Mouse (Mus musculus) ZHBTc4 (cell line): ENCODE measurements around the gene Cnst.
A peak's percentile ranks its signal among the peaks of the same experiment; 100 is the strongest.

ENCODE experiments used
- DNase-seq: peaks from one replicate; pipeline ENCODE4 v3.0.0-alpha.2; 2011; ENCODE audit warnings: low read depth, low spot score

Gene Cnst

GRCm38 (mm10) chr1:179592143-179592542 is 46.0 kb downstream of the Cnst start:
- no peak for DNase-seq

GRCm38 (mm10) chr1:179592972-179593371 is 46.8 kb downstream of the Cnst start:
- DNase-seq = peak; percentile 70

DNA sequence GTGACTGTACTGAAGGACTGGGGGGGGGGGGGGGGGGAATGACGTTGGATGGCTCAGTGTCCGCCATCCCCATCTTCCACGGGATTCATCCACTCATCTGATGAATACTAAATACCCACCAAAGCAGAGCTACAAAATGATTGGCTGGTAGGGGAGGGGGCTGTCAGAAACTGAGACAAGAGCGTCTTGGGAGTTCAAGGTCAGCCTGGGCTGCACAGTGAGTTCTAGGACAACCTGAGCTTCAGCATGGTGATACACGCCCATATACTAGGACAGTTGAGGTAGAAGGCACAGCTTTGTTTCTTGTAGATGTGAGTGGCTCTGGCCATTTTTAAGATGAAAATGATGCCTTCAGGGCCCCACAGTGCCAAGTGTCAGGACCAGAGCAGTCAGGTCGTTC is 52.2 kb downstream of the Cnst start:
- no peak for DNase-seq

DNA sequence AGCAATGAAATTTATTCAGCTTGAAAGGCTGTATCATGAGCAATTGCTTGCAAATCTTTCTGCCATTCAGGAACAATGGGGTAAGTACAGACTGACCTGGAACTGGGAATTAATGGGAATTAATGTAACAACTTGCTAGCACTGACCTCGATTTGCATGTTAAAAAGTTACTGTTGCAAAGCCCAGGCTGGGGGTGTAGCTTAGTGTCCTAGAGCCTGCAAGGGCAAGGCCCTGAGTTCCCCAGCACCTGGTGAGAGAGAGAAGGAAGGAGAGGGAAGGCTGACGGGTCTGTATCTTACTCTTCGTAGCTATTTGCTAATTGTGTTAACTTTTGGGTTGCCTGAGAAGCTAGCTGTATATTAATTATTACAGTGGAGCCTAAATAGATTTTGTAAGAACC is 58.4 kb downstream of the Cnst start:
- peak; percentile 62 for DNase-seq

- DNase-seq = no peak
These were observed 60.0 kb downstream of the Cnst start for GRCm38 (mm10) chr1:179606004-179606723.

GRCm38 (mm10) chr1:179608521-179608920 is 62.4 kb downstream of the Cnst start:
- no peak for DNase-seq

- no peak for DNase-seq
These were observed 63.7 kb downstream of the Cnst start for GRCm38 (mm10) chr1:179609724-179610505.

- DNase-seq = peak; percentile 39
These were observed 65.0 kb downstream of the Cnst start for GRCm38 (mm10) chr1:179611182-179611581.

DNA sequence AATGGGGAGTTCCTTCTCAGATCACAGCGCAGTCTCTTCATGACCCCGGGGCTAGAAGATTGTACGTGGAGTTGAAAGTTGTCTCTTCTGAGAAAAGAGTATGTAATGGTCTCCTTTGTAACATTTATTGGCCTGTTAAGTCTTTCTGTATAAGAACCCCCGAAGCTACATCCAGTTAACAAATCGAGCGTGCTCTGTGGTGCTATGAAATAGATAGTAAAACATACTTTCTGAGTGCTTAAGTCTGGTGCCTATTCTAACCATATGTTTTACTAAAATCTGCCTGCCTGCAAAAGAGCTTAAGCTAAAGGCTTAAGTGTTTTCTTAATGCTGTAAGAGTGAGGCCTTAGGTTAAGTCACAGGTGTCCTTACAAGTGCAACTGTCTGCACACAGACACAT is 66.2 kb downstream of the Cnst start:
- no peak for DNase-seq

DNA sequence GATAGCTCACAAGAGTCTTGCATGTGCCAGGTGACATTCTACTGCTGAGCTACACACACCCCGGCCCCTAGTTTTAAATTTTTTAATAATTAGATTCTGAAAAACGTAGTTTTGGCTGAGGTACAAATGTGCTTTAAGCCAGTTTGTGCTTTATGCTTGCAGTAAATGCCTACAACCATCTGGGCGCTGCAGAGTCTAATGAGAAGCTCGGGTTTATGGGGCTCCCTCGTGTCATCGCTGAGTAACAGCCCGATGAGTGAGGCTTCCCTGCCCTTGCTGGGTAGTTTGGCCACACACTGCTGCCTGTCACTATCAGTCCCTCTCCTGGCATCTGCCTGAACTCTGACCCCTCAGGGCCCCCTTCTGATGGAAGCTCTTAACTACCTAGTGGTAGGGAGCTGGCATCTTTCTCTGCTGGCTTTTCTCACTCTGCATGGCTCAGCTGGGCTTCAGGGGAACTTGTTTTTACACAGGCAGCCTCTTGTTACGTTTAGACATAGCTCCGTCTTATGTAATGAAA is 66.9 kb downstream of the Cnst start:
- DNase-seq = no peak

- DNase-seq = no peak
These were observed 71.3 kb downstream of the Cnst start for GRCm38 (mm10) chr1:179617426-179617825.

GRCm38 (mm10) chr1:179622665-179623064 is 76.5 kb downstream of the Cnst start:
- no peak for DNase-seq

GRCm38 (mm10) chr1:179623657-179624056 is 77.5 kb downstream of the Cnst start:
- DNase-seq = peak; percentile 73

DNA sequence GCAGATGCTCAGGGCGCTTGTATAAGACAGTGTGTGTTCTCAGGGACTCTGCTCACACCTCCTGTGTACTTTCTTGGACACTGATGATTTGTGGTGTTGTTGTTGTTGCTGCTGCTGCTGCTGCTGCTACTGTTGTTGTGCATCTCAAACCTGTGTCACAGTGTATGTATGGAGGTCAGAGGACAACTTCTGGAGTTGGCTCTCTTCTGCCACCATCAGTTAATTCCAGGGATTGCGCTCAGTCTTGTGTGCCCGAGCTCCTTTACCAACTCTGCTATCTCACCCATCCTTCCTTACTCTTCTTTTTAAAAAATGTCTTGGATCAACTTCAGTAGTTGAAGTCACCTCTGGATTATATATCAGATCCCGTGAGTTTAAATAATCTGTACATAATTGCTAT is 78.2 kb downstream of the Cnst start:
- DNase-seq = peak; percentile 72

DNA sequence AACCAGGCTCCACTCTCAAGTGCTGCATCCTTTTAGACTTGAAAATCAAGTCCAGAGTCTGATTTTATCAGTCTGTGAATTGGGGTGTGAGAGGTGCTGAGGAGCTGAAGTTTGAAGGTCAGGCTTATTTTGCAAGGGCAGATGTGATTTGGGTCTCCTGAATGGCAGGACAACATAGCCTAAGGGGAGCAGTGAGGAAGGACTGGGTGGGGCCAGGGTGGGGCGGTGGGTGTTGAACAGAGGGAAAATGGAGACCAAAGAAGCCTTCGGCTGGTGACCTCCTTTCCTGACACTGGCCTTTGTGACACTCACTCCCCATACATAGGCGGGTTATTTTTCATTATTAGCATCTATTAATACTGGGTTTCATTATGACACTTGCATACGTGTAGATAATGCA is 81.7 kb downstream of the Cnst start:
- DNase-seq = no peak

DNA sequence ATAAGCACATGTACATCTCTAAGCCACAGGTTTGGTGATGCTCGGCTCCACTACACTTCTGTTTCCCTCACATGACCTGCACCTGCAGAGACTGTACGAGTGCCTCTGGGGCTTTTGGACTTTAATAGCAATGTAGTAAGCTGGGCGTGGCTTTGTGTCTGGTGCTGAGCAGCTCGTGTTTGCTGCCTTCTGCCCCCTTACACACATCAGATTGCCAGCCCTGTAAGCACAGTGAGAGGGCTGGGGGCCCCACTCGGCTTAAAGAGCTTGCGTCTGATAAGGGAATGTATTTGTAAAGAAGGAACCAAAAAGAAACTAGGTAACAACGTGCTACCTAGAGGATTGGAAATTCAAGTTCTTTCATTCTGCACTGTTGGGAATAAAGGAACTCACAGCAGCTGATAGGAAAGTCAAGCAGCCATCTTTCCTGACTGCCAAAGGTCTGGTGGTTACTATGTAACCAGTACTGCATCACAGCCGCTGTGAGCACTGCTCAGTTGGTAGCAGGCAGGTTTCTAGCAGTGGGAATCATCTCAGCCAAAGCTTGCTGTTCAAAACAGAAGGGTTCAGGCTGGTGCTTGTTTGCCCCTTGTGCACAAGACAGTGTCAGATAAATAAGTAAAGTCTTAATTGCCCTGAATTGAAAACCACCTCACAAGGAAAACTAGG is 82.4 kb downstream of the Cnst start:
- DNase-seq = no peak

GRCm38 (mm10) chr1:179629276-179629675 is 83.1 kb downstream of the Cnst start:
- DNase-seq = no peak

DNA sequence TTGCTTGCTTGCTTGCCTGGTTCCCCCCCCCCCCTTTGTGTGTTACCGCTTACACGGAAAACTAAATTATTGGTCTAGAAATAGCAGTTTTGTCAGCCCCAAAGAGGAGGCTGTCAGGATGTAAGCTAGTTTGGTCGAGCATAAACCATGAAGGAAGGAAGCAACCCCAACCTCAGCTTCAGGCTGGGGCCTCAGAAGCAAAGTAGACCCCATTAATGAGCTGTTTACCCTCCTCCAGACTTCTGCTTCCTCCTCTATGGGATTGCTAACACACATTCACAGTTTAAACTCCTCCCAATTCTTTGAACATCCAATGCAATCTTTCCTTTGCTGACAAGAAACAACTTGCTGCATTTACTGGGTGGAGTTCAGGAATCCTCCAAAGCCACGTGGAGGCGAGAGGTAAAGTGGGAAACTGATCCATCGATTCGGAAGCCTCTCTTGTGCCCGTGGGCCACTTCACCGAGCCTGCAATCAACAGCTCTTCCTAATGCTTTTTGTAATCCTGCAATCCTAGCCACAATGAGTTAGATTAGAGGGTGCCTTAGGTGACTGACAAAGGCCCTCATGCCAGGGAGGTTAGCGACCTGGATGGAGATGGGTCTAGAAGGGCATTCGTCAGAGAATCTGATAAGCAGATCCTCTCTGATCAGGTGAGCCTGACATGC is 86.7 kb downstream of the Cnst start:
- DNase-seq = no peak

DNA sequence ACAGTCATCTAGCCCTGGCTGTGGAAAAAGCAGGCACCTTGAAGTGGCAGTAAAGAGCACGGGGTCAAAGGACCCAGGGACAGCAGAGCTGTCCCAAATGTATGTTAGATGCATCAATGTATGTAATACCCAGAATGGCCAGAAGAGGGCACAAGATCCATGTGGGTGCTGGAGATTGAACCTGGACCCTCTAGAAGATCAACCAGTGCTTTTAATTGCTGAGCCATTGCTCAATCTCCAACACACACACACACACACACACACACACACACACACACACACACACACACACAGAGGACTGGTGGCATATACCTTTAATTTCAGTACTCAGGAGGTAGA is 87.2 kb downstream of the Cnst start:
- DNase-seq = peak; percentile 62

- DNase-seq = no peak
These were observed 88.0 kb downstream of the Cnst start for GRCm38 (mm10) chr1:179634159-179634558.

DNA sequence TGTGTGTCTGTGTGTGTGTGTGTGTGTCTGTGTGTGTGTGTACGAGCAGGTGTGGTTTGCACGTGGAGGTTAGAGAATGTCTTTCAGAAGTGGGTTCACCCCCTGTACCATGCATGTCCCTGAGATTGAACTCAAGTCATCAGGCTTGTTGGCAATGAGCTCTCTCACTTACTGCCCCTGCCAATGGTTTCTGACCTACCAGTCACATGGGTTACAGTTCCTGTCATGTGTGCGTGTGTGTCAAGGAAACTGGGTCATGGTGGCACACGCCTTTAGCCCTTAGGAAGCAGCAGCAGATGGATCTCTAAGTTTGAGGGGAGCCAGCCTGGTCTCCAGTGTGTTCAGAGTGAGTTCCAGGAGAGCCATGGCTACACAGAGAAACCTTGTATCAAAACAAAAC is 96.6 kb downstream of the Cnst start:
- no peak for DNase-seq

GRCm38 (mm10) chr1:179644151-179644550 is 98.0 kb downstream of the Cnst start:
- no peak for DNase-seq
